Mouse (Mus musculus) embryonic fibroblast, embryonic 13.5 days (primary cell): Measurements from ENCODE around the gene Hspd1.
"Not testable (repeated sequence)": the region's sequence is repeated elsewhere in the genome, so short reads cannot be mapped to it uniquely, and the experiment has no call there.

ENCODE experiments used
- CTCF ChIP-seq: IDR thresholded peaks from 2 replicates; pipeline ENCODE4 v1.5.1; 2011; ENCODE audit warnings: mild to moderate bottlenecking, control low read depth, low read length, moderate library complexity, borderline replicate concordance; ENCODE audit not compliant: insufficient read depth
- POLR2A ChIP-seq: IDR thresholded peaks from 2 replicates; pipeline ENCODE4 v1.6.1; 2011; ENCODE audit warnings: low read depth, mild to moderate bottlenecking, control low read depth, low read length, moderate library complexity

DNA sequence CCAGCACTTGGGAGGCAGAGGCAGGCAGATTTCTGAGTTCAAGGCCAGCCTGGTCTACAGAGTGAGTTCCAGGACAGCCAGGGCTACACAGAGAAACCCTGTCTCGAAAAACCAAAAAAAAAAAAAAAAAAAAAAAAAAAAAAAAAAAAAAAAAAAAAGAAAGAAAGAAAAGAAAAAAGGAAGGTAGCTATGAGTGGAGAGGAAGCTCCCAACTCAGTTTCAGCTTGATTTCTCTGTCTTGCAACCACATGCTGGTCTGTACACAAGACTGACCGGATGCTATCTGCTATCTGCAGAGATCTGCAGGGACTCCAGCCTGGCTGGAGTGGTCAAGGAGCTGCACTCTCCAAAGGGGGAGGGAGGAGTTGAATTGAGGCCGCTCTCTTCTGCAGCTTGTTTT is 29.7 kb downstream of the Hspd1 start:
- TF ChIP-seq CTCF, POLR2A: not testable (repeated sequence)
